In genomic region chr12:107869526-107870050, GRCm38 (mm10) we compare ENCODE assay signal across 32 mouse cellular contexts.
"Had no signal": no experiment of that assay in that cellular context is flagged by ENCODE, and none has a peak within 500 bp of the region (broad histone marks: within the 10 kb centered on the region; RNA-seq: fewer than 3 reads in every experiment).

No protein-coding gene starts in this region.

- H3K27ac ChIP-seq: limb, embryonic 10.5 days; limb, embryonic 12.5 days; limb, embryonic 13.5 days; limb, embryonic 15.5 days; liver, embryonic 12.5 days; liver, embryonic 13.5 days; liver, embryonic 14.5 days; liver, embryonic 15.5 days; lung, embryonic 15.5 days; macrophage; midbrain, embryonic 10.5 days; midbrain, embryonic 12.5 days; midbrain, embryonic 13.5 days; midbrain, embryonic 15.5 days; neural tube, embryonic 12.5 days; neural tube, embryonic 13.5 days had no signal

- H3K4me2 ChIP-seq: limb, embryonic 12.5 days; limb, embryonic 13.5 days; limb, embryonic 15.5 days; liver, embryonic 11.5 days; liver, embryonic 12.5 days; liver, embryonic 13.5 days; liver, embryonic 15.5 days; lung, embryonic 14.5 days; lung, embryonic 15.5 days; midbrain, embryonic 12.5 days; midbrain, embryonic 13.5 days; midbrain, embryonic 15.5 days; neural tube, embryonic 12.5 days; neural tube, embryonic 13.5 days had no signal

- DNase-seq: left cerebral cortex, postnatal 4 days; liver; liver, embryonic 13.5 days; liver, postnatal 0 days; lung, adult 18-20 months; lung, adult 2 months; lung, embryonic 14.5 days; lung, postnatal 10 days; lung, postnatal 14 days; lung, postnatal 36 days; lung, postnatal 4 days; midbrain, embryonic 14.5 days had no signal

- H3K27me3 ChIP-seq: limb, embryonic 12.5 days; limb, embryonic 13.5 days; limb, embryonic 15.5 days; liver, embryonic 12.5 days; liver, embryonic 13.5 days; liver, embryonic 15.5 days; lung, embryonic 15.5 days; megakaryocyte, embryonic 14.5 days; midbrain, embryonic 12.5 days; midbrain, embryonic 13.5 days; midbrain, embryonic 15.5 days; neural tube, embryonic 12.5 days; neural tube, embryonic 13.5 days had no signal

- H3K9me3 ChIP-seq: limb, embryonic 10.5 days; limb, embryonic 12.5 days; limb, embryonic 13.5 days; limb, embryonic 15.5 days; liver, embryonic 13.5 days; liver, embryonic 15.5 days; lung, embryonic 15.5 days; midbrain, embryonic 10.5 days; midbrain, embryonic 12.5 days; midbrain, embryonic 13.5 days; neural tube, embryonic 13.5 days had no signal

- H3K36me3 ChIP-seq: limb, embryonic 10.5 days; limb, embryonic 12.5 days; limb, embryonic 13.5 days; limb, embryonic 15.5 days; liver, embryonic 12.5 days; liver, embryonic 13.5 days; liver, embryonic 15.5 days; lung, embryonic 15.5 days; midbrain, embryonic 10.5 days; midbrain, embryonic 12.5 days; midbrain, embryonic 13.5 days; midbrain, embryonic 15.5 days; neural tube, embryonic 12.5 days; neural tube, embryonic 13.5 days had no signal

- ATAC-seq: liver, embryonic 12.5 days; liver, postnatal 0 days; lung, postnatal 0 days; midbrain, embryonic 13.5 days; midbrain, embryonic 15.5 days; midbrain, embryonic 16.5 days had no signal

- H3K4me3 ChIP-seq: limb, embryonic 10.5 days; limb, embryonic 12.5 days; limb, embryonic 13.5 days; limb, embryonic 15.5 days; liver, embryonic 12.5 days; liver, embryonic 13.5 days; liver, embryonic 15.5 days; lung, embryonic 15.5 days; megakaryocyte, embryonic 14.5 days; midbrain, embryonic 10.5 days; midbrain, embryonic 12.5 days; midbrain, embryonic 13.5 days; midbrain, embryonic 15.5 days; myocyte; neural tube, embryonic 12.5 days; neural tube, embryonic 13.5 days had no signal

- H3K4me1 ChIP-seq: limb, embryonic 10.5 days; limb, embryonic 12.5 days; limb, embryonic 13.5 days; limb, embryonic 15.5 days; liver, embryonic 12.5 days; liver, embryonic 13.5 days; liver, embryonic 15.5 days; lung, embryonic 15.5 days; megakaryocyte, embryonic 14.5 days; midbrain, embryonic 10.5 days; midbrain, embryonic 12.5 days; midbrain, embryonic 13.5 days; midbrain, embryonic 15.5 days; neural tube, embryonic 12.5 days; neural tube, embryonic 13.5 days had no signal

- H3K9ac ChIP-seq: limb, embryonic 12.5 days; limb, embryonic 13.5 days; limb, embryonic 15.5 days; liver, embryonic 12.5 days; liver, embryonic 13.5 days; liver, embryonic 14.5 days; liver, embryonic 15.5 days; liver, postnatal 0 days; lung, embryonic 14.5 days; lung, embryonic 15.5 days; midbrain, embryonic 12.5 days; midbrain, embryonic 13.5 days; midbrain, embryonic 15.5 days; neural tube, embryonic 12.5 days; neural tube, embryonic 13.5 days had no signal
